Mouse (Mus musculus) MEL (cell line): ENCODE measurements around the gene Bnip1.

Experiments used
- CTCF ChIP-seq, 3 experiments: IDR thresholded peaks in 2 of 3; conservative IDR thresholded peaks in 1 of 3; 2 replicates each; pipeline ENCODE4 v1.5.1; 2011 to 2012; ENCODE audit warnings: low read length in 3 of 3, low read depth in 2 of 3, mild to moderate bottlenecking in 2 of 3, improper control_type of control experiment in 1 of 3, inconsistent platforms in 1 of 3, mixed read lengths in 1 of 3, moderate library complexity in 1 of 3; ENCODE audit not compliant: control insufficient read depth in 1 of 3, insufficient read depth in 1 of 3, poor library complexity in 1 of 3, severe bottlenecking in 1 of 3
- EP300 ChIP-seq, 2 experiments: IDR thresholded peaks; 2 replicates each; pipeline ENCODE4 v1.6.1; 2011; ENCODE audit warnings: improper control_type of control experiment in 2 of 2, low read length in 2 of 2, low read depth in 1 of 2, mild to moderate bottlenecking in 1 of 2
- POLR2A ChIP-seq, 2 experiments: IDR thresholded peaks; 2 replicates each; pipeline ENCODE4 v1.6.1; 2011 to 2012; ENCODE audit warnings: low read length in 2 of 2, mild to moderate bottlenecking in 2 of 2, control low read depth in 1 of 2, improper control_type of control experiment in 1 of 2, low read depth in 1 of 2, moderate library complexity in 1 of 2; ENCODE audit not compliant: control insufficient read depth in 1 of 2, insufficient read depth in 1 of 2, poor library complexity in 1 of 2
- POLR2AphosphoS2 ChIP-seq: IDR thresholded peaks from 2 replicates; pipeline ENCODE4 v1.6.1; 2011; ENCODE audit warnings: low read length, improper control_type of control experiment
- RCOR1 ChIP-seq: IDR thresholded peaks from 2 replicates; pipeline ENCODE4 v1.6.1; 2012; ENCODE audit warnings: low read depth, mild to moderate bottlenecking, inconsistent platforms, low read length, improper control_type of control experiment
- SMC3 ChIP-seq: IDR thresholded peaks from 2 replicates; pipeline ENCODE4 v1.6.1; 2011; ENCODE audit warnings: low read depth, low read length, improper control_type of control experiment
- ZC3H11A ChIP-seq: IDR thresholded peaks from 2 replicates; pipeline ENCODE4 v1.6.1; 2012; ENCODE audit warnings: low read depth, mild to moderate bottlenecking, inconsistent platforms, low read length, improper control_type of control experiment
- ZKSCAN1 ChIP-seq: IDR thresholded peaks from 2 replicates; pipeline ENCODE4 v1.6.1; 2012; ENCODE audit warnings: low read depth, mild to moderate bottlenecking, inconsistent platforms, low read length, improper control_type of control experiment, moderate library complexity

DNA sequence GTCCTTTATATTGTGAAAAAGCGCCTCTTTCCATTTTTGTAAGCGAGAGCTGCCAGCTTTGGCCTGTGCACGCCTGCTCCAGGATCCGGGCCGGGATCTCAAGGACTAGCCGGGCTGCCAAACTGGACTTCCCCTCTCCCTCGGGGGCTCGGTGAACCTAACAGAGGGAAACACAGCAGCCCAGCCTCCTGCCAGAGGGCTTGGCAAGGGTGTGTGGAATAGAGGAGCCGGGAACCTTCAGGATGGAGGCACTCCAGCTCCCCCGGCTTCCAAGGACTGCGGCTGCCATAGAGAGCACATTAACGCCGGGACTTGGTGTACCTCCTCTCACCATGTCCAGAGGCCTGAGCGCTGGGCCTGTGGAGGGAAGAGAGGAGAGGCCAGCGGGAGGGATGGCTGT lies 11.2 kb downstream of the Bnip1 start:
- TF ChIP-seq SMC3 = no peak
- no peak for TF ChIP-seq ZC3H11A
- no peak for TF ChIP-seq RCOR1
- TF ChIP-seq ZKSCAN1 = no peak
- no peak for TF ChIP-seq CTCF (IDR thresholded peaks at IDR 0.05 in 2 of 3, conservative IDR thresholded peaks at IDR 0.05 in 1 of 3; ENCODE audit: control insufficient read depth in 1 of 3, insufficient read depth in 1 of 3, low read depth in 2 of 3, low read length in 3 of 3, poor library complexity in 1 of 3, severe bottlenecking in 1 of 3)
- no peak for TF ChIP-seq POLR2A (IDR thresholded peaks at IDR 0.05; ENCODE audit: control insufficient read depth in 1 of 2, insufficient read depth in 1 of 2, low read depth in 1 of 2, low read length in 2 of 2, poor library complexity in 1 of 2)
- TF ChIP-seq POLR2AphosphoS2 = no peak
- no peak for TF ChIP-seq EP300 (IDR thresholded peaks at IDR 0.05; ENCODE audit: low read depth in 1 of 2, low read length in 2 of 2)
